Mouse (Mus musculus) T-cell, adult 2 months (primary cell): ENCODE measurements around the gene Sim2.

Experiments used
- DNase-seq: peaks from one replicate; pipeline ENCODE4 v3.0.0; 2022; ENCODE audit warnings: low spot score

The Sim2 gene

DNA sequence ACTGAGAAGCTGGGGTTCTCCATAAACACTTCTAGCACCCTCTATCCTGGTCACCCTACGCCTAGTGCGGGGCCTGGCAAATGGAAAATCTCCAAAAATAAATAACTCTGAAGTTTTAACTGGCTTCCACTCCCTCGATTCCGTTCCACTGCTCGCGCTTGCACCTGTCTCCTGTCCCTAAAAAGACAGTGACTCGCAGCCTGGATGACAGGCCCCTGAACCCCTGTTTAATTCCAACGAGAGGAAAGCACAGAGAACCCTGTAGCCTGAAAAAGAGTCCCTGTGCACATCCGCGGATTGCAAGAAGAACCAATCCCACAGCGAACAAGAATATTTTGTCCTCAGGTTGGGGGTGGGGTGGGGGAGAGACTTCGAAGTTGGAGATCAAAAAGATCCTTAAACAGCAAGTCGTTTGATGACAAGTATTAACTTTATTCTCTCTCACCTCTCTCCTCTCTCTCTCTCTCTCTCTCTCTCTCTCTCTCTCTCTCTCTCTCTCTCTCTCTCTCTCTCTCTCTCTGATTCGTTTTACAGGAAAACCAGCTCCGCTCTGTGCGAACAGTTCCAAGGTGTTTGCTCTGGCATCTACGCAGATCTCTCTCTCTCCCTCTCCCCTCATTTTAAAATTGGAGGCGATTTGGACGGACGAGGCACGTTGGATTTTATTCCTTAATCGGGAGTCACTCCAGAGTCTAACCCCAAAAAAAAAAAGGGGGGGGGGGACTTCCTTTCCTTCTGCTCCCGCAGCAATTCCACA, 6.2 kb upstream of the Sim2 start:
- no peak for DNase-seq

DNA sequence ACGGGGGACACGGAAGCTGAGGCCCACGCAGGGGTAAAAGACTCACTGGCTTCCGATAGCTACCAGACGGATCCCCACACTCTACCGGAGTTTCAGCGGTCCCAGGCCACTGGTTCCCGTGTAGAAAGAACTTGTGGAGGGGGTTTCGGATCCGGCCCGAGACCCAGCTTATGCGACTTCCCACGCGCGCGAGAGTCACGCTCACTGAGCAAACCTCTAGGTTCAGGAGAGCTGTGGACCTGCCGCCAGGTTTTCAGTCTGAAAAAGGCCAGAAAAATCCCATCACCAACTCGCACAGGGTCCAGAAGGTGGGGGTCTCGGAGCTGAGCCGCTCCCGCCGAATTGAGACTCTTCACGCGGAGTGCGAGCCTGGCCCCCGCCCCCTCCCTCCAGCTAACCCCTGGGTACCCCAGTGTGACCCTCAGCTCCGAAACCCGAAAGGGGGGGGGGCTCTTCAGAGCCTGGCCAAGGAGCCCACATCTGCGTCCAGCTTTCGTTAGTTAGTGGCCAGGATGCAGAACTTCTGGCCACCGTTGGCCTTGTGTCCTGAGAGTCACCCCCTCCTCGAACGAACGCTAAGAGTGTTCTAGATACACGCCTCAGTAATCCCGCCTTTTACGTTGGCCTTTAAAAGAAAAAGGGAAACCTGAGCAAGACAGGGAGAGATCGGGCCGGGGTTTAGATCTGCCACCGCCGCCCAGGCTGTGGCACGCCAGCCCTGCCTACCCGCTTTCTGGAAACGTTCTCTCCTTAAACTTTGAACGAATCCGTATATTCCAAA, 5.5 kb upstream of the Sim2 start:
- DNase-seq, result no peak

DNA sequence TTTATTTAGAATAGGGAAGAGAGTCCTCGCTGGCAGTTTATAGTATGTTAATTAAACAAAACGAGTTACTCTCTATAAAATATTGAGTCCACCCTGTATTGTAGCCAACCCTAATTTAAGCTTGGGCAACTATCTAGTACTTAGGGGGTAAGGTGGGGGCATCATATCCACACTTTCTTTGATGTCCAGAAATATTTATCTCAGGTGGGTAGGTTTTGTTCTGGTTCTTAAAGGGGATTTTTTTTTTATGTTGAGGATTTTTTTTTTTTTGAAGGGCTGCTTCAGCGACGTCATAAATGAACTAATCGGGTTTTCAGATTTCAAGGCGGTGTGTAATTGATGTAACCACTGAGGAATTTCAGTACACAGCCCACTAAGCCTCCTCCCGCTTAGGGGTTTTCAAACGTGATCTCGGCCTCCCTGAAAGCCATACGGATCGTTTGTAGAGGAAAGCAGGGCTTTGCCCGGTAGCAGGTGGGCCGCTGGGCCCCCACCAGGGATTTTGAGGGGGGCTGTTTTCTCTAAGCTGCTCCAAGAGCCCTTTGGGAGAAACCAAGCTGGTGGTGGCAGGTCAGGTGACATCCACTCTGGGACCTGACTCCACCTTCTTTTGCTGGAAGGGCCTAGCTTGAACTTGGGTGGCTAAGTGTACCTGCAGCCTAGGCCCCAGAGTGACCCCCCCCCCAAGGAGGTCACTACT, 4.7 kb upstream of the Sim2 start:
- DNase-seq, result no peak

DNA sequence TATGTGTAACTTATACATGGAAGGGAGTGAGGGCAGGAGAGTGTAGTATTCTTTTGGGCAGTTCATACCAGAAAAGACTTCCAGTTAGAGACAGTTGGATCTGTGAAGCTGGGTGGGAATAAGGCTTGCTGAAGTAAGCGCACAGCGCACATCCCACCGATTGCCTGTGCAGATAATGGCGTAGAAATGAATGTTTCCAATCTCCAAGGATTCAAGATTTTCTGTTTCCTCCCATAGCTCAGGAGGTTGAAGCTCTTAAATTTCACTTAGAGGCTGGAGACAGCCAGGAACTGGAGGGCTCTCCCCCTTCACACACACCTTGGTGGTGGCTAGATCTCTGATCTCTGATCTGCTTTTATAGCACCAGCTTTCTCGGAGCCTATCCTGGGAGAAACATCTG, 3.1 kb upstream of the Sim2 start:
- no peak for DNase-seq

DNA sequence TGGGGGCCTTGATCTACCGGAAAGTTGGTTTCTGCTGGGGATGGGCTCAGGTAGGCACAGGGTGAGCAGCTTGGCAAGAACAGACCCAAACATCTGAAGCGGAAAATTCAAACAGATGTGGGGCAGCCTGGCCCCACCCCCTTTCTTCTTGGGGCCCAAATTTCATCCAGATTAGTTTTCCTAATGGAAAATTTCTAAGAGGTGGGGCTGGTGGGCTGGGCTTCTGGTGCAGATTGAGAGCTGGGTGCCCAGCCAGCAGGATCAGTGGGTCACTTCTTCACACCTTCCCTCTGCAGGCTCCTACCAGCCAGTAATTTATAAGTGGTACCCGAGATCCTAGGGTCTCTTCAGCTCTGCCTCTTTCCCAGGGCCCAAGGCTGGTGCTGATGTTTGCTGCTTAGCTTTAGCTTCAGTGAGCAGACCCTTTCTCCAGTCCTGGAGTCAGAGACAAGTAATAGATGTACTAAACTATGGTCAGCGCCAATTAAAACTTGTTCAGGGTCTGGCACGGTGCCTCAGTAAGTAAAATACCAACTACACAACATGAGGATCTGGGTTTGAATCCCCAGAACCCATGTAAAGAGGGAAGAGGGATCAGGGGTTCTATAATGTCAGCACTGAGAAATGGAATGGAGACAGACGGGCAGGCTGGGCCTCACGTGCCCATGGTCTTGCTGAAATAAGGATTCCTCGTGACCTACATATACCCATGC, 2.6 kb upstream of the Sim2 start:
- no peak for DNase-seq

DNA sequence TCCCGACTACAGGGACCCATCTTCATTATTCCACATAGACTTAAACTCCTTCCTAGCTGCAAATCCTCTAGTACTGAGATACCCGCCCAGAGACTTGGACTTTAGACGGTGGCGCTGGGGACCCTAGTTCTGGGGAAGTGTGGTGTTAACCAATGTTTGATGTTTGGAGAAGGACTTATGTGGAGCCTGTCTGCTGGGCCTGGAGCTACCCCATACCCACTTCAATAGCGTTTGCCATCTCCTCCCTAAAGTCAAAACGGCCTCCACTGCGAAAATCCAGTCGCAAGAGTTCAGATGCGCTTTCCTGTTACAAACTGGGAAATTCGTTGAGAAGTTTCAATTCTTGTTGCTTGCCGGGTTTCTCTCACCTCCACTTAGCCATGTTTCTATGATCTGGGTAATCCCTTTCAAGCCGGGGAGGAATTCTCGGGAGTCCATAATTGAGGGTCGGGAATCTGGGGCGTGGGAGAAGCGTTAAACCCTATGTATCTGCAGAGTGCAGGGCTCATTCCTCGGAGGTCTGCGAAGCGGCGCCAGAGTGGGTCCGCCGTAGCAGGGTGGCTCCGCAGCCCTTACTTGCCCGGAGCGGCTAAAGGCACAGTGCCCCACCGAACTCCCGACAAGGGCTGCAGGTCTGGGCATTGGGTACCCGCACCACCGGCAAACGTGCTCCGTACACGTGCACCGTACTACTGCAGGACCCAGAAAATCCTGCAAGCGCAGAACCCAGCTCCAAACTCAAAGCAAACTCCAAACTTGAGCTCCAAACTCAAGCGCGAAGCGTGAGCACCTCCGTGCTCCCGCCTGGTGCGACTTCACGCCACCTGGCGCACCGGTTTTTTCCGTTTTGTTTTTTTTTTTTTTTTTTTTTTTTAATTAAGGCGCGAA, 1.5 kb upstream of the Sim2 start:
- DNase-seq, result no peak

DNA sequence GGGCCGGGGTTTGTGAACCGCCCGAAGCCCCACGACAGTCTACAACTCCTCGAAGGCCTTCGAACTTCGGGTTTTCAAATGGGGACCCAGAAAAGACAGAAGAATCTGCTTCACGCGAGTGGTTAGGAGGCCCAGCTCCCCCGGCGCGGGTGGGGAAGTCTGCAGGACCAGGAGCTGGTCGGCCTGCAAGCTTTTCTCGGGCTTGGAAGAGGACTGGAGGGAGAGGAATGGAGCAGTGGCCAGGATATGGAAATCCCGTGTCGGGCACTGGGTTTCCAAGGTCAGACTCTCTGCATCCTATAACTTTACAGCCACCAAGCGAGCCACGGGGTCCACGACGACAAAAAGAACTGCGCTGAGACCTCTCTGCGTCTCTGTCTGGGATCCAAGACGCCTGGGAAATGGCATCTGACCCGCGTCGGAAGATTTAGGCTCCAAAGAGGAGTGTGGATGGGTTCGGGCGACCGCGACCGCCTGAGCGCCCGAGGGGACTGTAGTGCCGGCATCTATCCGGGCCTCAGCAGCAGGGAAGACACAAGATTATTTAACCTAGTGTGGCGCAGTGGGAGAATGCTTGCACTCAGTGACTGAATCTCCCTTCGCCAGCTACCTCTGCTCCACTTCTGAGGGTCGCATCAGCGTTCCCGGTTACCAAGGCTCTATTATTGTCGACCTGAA, 744 bp upstream of the Sim2 start:
- DNase-seq, result no peak

DNA sequence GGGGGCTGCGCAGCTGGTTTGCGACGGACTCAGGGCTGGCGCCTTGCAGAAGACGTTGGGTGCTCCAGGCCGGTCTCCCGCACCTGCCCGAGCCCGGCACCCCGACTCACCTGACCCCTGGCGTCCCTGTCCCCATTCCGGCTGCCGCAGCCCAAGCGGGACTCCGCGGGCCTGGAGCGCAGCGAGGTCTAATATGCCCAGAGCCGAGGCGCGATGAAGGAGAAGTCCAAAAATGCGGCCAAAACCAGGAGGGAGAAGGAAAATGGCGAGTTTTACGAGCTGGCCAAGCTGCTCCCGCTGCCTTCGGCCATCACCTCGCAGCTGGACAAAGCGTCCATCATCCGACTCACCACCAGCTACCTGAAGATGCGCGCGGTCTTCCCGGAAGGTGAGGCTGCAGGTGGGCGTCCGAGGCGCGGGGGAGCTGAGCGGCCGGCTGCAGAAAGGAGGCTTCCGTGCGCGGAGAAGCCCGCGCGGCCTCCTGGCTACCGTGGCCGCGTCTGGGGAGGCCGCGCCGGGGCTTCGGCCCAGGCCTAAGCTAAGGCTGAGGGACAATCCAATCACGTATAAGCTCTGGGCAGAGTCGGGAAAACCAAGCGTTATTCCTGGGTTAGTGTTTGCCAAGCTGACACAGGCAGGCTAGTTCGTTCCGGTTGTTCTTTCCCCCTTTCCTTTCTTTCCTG, 1.0 kb downstream of the Sim2 start:
- no peak for DNase-seq

DNA sequence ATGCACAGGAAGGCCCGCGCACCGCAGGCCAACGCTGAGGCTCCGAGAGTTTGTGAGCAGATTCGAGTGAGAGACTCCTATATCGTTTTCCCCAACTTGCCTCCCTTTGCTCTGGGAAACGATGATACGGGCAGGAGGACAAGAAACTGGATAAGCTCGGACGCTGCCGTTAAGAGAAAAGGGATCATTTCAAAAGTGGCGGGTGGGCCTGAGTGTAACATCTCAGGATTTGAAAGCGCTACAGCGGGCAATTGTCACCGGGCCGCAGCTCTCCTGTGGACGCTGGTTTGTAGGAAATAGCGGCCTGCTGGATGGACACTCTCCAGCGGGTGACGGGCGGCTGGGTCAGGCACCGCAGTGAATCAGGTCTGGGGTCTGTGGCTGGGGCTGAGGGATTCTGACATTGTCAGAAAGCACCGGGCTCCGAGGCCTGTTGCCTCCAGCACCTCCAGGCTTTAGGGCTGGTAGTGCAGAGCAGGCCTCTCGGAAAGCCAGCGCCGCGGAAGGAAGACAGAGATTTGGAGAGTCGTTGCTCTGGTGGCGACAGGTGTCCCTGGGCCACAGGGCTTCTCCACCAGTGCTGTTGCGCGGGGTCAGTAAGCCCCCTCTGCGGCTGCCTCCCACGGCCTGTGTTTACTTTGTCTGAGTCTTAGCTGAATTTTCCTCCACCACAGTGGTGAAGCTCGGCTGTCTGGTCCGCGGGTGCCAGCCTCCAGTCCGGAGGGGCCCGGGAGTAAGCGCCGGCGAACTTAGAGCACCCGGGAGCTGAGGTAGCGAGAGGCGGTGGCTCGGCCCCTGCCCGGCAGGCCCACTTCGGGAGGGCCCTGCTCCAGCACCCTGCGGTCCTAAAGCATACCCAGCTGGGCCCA, 2.2 kb downstream of the Sim2 start:
- DNase-seq, result no peak

DNA sequence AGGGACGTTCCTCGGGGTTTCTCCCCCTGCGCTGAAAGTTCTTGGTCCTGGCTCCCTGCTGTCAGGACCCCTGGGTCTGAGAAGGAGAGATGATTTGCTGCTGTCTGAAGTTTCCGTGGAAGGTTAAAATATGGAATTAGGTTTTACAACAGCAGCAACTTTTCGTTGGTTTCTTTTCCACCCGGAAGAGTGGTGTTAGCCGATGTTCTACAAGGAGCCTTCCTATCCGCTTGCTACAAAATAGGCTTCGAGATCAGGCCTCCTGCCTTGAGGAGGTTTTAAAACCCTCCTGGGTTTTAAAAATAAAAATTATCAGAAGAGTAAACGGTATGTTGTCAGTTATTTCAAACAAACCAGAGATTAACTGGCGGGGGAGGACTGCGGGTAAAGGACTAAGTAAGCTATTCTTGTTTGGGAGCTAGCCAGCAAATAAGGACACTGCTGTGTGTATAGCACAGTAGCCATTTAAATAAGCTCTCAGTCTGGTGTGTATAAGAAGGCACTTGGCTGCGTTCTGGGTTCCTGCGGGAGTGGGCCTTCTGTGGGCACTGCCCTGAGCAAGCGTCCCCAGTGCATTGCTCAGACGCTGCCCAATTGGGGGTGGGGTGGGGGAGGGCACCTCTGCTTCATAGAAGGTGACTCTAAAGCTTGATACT, 3.0 kb downstream of the Sim2 start:
- no peak for DNase-seq

DNA sequence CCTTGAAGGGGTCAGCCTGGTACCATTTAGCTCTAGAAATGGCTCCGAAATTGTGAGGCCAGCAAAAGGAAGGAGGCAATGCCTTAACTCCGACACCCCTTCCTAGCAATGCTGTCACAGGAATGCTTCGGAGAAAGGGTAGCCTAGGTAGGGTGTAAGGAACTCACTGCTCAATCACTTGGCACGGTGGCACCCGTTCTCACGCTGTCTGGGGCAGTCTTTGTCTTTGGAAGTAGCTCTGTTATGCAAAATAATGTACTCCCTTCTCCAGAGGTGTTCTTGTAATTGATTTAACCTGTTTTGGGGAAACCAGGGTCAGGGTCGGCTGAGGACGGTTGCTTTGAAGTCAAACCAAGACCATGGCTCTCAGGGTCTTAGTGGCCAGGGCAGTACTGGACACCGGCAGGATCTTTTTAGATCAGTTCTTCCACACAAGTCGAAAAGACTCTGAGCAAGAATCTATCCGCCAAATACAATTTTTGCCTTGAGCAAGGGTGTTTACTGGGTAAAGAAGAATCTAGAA, 3.6 kb downstream of the Sim2 start:
- no peak for DNase-seq

DNA sequence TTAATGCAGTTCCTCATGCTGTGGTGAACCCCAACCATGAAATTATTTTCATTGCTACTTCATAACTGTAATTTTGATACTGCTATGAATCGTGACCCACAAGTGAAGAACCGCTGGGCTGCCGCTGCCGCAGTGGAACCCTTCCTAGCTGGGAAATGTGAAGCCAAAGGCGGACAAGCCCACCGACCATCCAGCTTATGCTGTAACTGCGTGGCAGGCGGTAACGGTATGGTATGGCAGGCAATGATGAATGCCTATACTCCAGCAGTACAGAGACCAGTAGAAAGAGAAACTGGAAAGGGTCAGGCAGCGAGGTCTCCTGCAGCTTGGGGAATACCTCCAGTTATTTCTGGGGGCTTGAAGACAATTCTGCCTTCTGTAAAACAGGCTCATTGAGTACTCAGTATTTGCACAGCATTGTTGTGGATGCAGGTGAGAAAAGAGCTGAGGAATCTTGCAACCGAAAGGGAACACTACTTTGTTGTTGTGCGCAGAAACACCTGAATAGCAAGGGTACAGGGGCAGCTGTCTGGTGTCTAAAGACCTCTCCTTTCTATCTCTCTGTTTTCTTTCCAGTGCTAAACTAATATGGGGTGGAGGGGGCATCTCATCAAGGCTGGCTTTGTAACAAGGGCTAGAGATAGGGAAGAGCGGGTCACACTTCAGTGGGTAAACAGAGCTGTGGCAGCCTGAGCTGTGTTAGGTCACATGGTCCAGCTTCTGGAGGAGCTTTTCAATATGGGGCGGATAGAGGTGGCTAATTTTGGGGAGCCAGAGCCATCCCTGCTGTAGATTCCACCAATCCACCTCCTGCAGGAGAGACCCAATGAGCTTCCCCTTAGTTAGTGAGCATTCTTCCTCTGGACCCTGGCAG, 4.3 kb downstream of the Sim2 start:
- DNase-seq, result no peak

DNA sequence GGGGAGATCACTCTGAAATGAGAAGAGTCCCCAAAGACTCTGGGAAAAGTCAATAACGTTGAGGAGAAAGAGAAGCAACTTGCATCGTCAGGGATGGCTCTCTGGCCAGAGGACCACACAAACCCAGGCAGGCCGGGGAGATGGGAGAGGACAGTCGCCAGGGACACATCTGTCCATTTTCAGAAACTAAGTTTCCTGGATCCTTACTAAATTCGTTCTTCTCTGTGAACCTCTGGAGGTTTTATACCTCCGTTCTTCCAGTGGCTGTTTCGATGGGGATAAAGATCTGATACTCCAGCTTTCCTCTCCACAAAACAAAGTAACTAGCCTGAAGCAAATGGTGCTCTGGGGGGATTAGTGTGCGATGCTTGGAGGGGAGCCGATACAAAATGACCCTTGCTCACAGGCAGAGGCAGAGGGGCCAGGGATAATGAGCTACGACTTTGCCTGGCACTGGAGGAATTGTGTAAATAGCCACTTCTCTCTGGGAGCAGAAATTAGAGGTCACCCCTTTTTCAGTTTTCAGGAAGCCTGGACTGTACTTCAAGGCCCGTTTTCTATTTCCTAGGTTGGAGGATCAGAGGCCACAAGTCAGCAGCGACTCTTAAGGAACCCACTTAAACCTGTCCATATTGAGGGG, 7.9 kb downstream of the Sim2 start:
- no peak for DNase-seq

DNA sequence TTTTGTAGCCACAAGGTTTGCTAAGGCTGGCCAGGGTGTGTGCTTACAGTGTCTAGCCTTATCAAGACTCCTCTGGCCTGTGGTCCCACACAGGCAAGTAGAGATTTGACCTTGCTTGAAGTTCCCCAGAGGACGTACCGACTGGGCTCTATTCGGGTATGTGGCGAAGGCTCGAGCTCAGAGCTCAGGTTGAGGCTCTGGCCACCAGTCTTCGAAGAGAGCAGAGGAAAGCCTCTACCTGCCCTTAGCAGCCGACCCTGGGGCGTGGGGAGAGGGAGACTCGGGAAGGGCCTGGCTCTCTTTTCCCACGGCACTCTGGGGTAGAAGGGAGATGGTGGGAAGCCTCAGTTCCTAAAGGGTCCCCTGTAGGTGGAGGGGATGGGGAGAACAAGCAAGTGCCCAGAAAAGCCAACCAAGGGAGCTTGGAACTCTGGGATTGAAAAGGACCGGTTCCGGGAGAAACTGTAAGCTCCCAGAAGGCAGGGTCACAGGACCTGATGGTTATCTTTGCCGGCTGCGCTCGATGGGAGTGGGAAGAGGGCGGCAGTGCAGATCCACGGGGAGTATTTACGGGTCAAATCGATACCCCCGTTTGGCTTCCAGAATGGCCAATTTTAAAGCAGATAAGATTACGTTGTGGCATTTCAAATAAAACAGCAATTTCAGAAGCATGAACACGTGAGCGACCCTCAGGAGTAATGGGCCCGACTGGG, 8.6 kb downstream of the Sim2 start:
- DNase-seq, result no peak

DNA sequence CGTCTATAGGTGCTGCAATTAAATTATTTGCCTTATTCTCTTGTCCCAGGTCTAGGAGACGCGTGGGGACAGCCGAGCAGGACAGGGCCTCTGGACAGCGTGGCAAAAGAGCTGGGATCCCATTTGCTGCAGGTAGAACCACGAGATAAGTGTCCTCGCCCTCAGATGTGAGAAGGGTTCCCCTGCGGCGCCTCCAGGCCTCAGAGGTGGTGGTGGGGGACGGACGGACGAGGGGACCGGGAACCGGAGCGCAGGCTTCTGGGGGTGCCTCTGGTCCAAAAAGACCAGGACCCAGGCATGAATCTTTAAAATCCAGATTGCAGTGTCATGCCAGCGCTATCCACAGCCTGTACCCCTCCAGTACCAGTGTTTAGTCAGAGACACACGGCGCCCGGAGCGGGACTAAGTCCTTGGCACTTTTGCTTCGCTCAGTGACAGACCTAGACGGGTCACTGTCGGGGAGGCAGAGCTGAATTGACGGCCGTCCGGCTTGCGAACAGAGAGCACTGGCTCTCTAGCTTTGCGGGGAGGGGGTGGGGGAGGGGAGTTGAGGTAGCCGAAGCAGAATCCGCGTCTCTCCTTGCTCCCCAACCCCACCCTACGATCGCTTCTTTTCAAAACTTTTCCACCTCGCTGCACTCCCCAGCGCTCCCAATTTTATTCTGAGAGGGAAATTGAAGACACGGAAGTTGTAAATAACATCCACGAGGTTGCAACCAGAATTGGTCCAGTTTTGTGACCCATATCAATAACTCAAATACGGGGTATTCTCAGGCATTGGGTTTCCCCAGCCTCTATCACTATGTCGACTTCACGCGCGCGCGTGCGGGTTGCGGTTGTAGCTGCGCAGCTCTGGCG, 9.7 kb downstream of the Sim2 start:
- DNase-seq, result peak; percentile 19
